In genomic region chr1:55489355-55489754, GRCm38 (mm10) we compare ENCODE assay signal across 9 mouse cellular contexts.
DNase-seq lines count a peak whose midpoint lies in the region; ATAC-seq and TF ChIP-seq lines count a peak whose summit lies in the region.
"Had no signal": no experiment of that assay in that cellular context is flagged by ENCODE, and none has a peak within 500 bp of the region (broad histone marks: within the 10 kb centered on the region; RNA-seq: fewer than 3 reads in every experiment).

No protein-coding gene starts in this region.

- H3K27ac ChIP-seq in layer of hippocampus, adult 2 months, result peak overlapping the region; percentile 56
- no peak overlapping the region for H3K27ac ChIP-seq in kidney, embryonic 14.5 days (ENCODE audit: low read depth, low read length)
- H3K27ac ChIP-seq: liver, embryonic 15.5 days had no signal

- H3K9me3 ChIP-seq in kidney, embryonic 14.5 days (ENCODE audit: control insufficient read depth, low read length), result no peaks in the 10 kb centered on the region
- H3K9me3 ChIP-seq: liver, embryonic 15.5 days had no signal

- H3K4me1 ChIP-seq in kidney, embryonic 14.5 days (ENCODE audit: control insufficient read depth, insufficient read depth, low read length), result no peaks in the 10 kb centered on the region
- H3K4me1 ChIP-seq: liver, embryonic 15.5 days had no signal

- H3K36me3 ChIP-seq in kidney, embryonic 14.5 days (ENCODE audit: control insufficient read depth, insufficient read depth, low read length), result no peaks in the 10 kb centered on the region
- H3K36me3 ChIP-seq: liver, embryonic 15.5 days had no signal

- peak; percentile 19 for DNase-seq in adrenal gland, postnatal 10 days
- no peak for DNase-seq in adrenal gland, adult (ENCODE audit: inconsistent age in 2 of 2, low spot score in 1 of 2)
- peak; percentile 73 to 74 for DNase-seq in cerebellum, postnatal 14 days
- peak; percentile 35 to 68 for DNase-seq in layer of hippocampus, adult 2 months (ENCODE audit: low spot score in 2 of 2)
- DNase-seq in retina, postnatal 1 day, result peak; percentile 83
- no peak for DNase-seq in urinary bladder, adult 2 months (ENCODE audit: low spot score)

- no peak overlapping the region for H3K4me2 ChIP-seq in kidney, embryonic 14.5 days (replicated peaks; ENCODE audit: low read depth, low read length)
- H3K4me2 ChIP-seq: liver, embryonic 15.5 days had no signal

- H3K27me3 ChIP-seq in kidney, embryonic 14.5 days (ENCODE audit: control insufficient read depth, insufficient read depth, low read length), result no peaks in the 10 kb centered on the region
- H3K27me3 ChIP-seq: liver, embryonic 15.5 days had no signal

- no peak overlapping the region for H3K9ac ChIP-seq in kidney, embryonic 14.5 days (ENCODE audit: low read depth, low read length)
- H3K9ac ChIP-seq: liver, embryonic 15.5 days had no signal

- WGBS in kidney, embryonic 14.5 days, result 67% methylated on average over 6 of the region's 6 CpGs

- H3K4me3 ChIP-seq in layer of hippocampus, adult 2 months, result no peak overlapping the region
- H3K4me3 ChIP-seq in kidney, embryonic 14.5 days (ENCODE audit: low read length), result no peak overlapping the region
- H3K4me3 ChIP-seq: liver, embryonic 15.5 days had no signal

- ATAC-seq in kidney, embryonic 14.5 days (ENCODE audit: low FRiP score, low TSS enrichment), result no peak
- no peak for ATAC-seq in granulocyte monocyte progenitor cell, adult 5-6 weeks (replicated peaks; ENCODE audit: poor library complexity, severe bottlenecking)

- TF ChIP-seq CTCF in layer of hippocampus, adult 2 months (conservative IDR thresholded peaks at IDR 0.05), result no peak

Comparison
In these comparisons a context has a peak if more than half of its experiments do, and no peak if none do; other contexts are left out.
1. DNase-seq: peak in adrenal gland, postnatal 10 days (single experiment), cerebellum, postnatal 14 days (2 of 2), layer of hippocampus, adult 2 months (2 of 2) and retina, postnatal 1 day (single experiment); none in adrenal gland, adult (0 of 2) and urinary bladder, adult 2 months (single experiment).